ENCODE assay signal across 10 mouse cellular contexts in the genomic region with DNA sequence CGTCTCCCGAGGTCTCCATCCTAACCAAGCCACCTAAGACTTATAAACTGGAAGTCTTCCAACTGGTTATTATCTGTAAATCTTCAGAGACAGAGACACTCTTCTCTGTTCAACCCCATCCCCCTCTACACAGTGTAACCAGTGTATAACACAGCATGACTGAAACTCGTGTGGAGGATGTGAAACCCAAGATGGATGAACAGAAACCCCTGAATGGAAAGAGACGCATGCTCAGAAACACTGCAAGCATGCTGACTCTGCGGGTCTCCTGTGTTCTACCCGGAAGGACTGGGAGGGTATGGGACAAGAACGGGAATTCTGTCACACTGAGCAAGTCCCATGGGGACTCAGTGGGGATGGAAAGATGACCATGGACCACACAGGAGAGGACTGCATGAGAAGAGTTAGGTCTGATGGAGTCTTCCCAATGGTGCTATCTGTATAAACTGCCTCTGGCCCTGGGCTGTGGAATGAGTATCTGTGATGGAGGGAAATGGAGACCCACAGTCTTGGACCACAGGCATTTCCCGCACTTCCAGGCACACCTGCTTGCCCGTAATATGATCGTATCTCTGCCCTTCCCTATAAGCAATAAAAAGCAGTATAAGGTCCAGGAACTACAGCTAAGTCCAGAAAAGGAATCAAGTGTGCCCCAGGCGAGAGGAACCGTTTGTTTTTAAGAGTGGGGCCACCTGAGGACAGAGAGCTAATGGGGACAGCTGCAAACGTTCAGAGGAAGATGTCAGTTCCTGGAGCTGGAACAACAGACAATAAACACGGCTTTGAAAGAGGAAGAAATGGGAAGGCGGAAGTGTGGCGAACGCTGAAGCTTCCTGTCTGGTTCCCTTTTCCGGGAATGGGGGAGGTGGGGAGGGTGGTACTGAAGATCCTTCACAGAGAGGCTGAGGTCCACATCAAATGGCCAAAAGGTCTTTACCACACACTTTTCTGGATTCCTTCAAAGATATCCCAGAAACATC. TPM values are rescaled to one million over a fixed set of nuclear protein-coding genes. Genes with fewer than 3 reads are reported as not detected.
DNase-seq lines count a peak whose midpoint lies in the region; ATAC-seq and TF ChIP-seq lines count a peak whose summit lies in the region.
"Had no signal": no experiment of that assay in that cellular context is flagged by ENCODE, and none has a peak within 500 bp of the region (broad histone marks: within the 10 kb centered on the region; RNA-seq: fewer than 3 reads in every experiment).

No protein-coding gene starts in this region.

- TF ChIP-seq EP300 in heart, postnatal 0 days (IDR thresholded peaks at IDR 0.05; ENCODE audit: low read depth): peak; percentile 34; the same call in 1 of the 2 replicates

- DNase-seq in liver: no peak
- peak; percentile 31 for DNase-seq in heart, postnatal 0 days (ENCODE audit: low spot score)
- DNase-seq in kidney, postnatal 4 days: peak; percentile 55 to 66
- DNase-seq in spleen, postnatal 10 days (ENCODE audit: low spot score in 2 of 2): peak; percentile 19 to 35
- DNase-seq in midbrain, embryonic 10.5 days (ENCODE audit: low spot score): no peak
- DNase-seq in hindbrain, embryonic 14.5 days (ENCODE audit: low spot score): no peak
- DNase-seq in embryo, embryonic 11 days: no peak

- H3K4me3 ChIP-seq in liver, embryonic 16.5 days (ENCODE audit: low read depth, low read length): no peak overlapping the region
- no peak overlapping the region for H3K4me3 ChIP-seq in heart, postnatal 0 days (ENCODE audit: low read depth, low read length)
- H3K4me3 ChIP-seq in midbrain, embryonic 10.5 days: no peak overlapping the region
- H3K4me3 ChIP-seq in hindbrain, embryonic 14.5 days (replicated peaks; ENCODE audit: low read length): no peak overlapping the region
- H3K4me3 ChIP-seq: forebrain, embryonic 12.5 days; limb, embryonic 15.5 days had no signal

- peak; percentile 39; the same call in 1 of the 2 replicates for ATAC-seq in liver, embryonic 16.5 days (ENCODE audit: low read depth)
- ATAC-seq in heart, postnatal 0 days (ENCODE audit: insufficient read depth, low read depth): peak; percentile 49; the same call in 1 of the 2 replicates
- ATAC-seq in hindbrain, embryonic 14.5 days (ENCODE audit: low FRiP score): no peak

- H3K36me3 ChIP-seq in liver, embryonic 16.5 days (ENCODE audit: control insufficient read depth, insufficient read depth): no peaks in the 10 kb centered on the region
- no peaks in the 10 kb centered on the region for H3K36me3 ChIP-seq in heart, postnatal 0 days (replicated peaks; ENCODE audit: control insufficient read depth, insufficient read depth, low read length)
- H3K36me3 ChIP-seq in midbrain, embryonic 10.5 days: no peaks in the 10 kb centered on the region
- H3K36me3 ChIP-seq in hindbrain, embryonic 14.5 days (replicated peaks; ENCODE audit: control insufficient read depth, insufficient read depth): no peaks in the 10 kb centered on the region
- H3K36me3 ChIP-seq: forebrain, embryonic 12.5 days; limb, embryonic 15.5 days had no signal

- 31% methylated on average over 18 of the region's 18 CpGs for WGBS in liver, embryonic 16.5 days (ENCODE audit: insufficient replicate concordance)
- 61% methylated on average over 18 of the region's 18 CpGs for WGBS in heart, postnatal 0 days
- WGBS in midbrain, embryonic 10.5 days: 85% methylated on average over 18 of the region's 18 CpGs
- whole genome bisulfite sequencing in hindbrain, embryonic 14.5 days: 74% methylated on average over 18 of the region's 18 CpGs

- TF ChIP-seq CTCF in heart, postnatal 0 days (IDR thresholded peaks at IDR 0.05; ENCODE audit: low read depth): no peak

- no peaks in the 10 kb centered on the region for H3K4me1 ChIP-seq in liver, embryonic 16.5 days (ENCODE audit: control insufficient read depth, low read depth, low read length)
- H3K4me1 ChIP-seq in heart, postnatal 0 days (ENCODE audit: control insufficient read depth, insufficient read depth): no peaks in the 10 kb centered on the region
- H3K4me1 ChIP-seq in midbrain, embryonic 10.5 days: no peaks in the 10 kb centered on the region
- H3K4me1 ChIP-seq in hindbrain, embryonic 14.5 days (replicated peaks; ENCODE audit: control insufficient read depth, insufficient read depth, low read length): no peaks in the 10 kb centered on the region
- H3K4me1 ChIP-seq: forebrain, embryonic 12.5 days; limb, embryonic 15.5 days had no signal

- no peak overlapping the region for H3K4me2 ChIP-seq in liver, embryonic 16.5 days (ENCODE audit: low read depth, low read length)
- no peak overlapping the region for H3K4me2 ChIP-seq in heart, postnatal 0 days (ENCODE audit: low read depth, low read length)
- no peak overlapping the region for H3K4me2 ChIP-seq in hindbrain, embryonic 14.5 days (replicated peaks)
- H3K4me2 ChIP-seq: forebrain, embryonic 12.5 days; limb, embryonic 15.5 days had no signal

- H3K9ac ChIP-seq in liver, embryonic 16.5 days (ENCODE audit: low read depth, low read length): no peak overlapping the region
- no peak overlapping the region for H3K9ac ChIP-seq in heart, postnatal 0 days (replicated peaks; ENCODE audit: low read depth, low read length)
- H3K9ac ChIP-seq in hindbrain, embryonic 14.5 days: no peak overlapping the region
- H3K9ac ChIP-seq: forebrain, embryonic 12.5 days; limb, embryonic 15.5 days had no signal

- 0 out of 2 replicates have a peak overlapping the region, but pooled peaks have one; percentile 0 for H3K27ac ChIP-seq in liver, embryonic 16.5 days (ENCODE audit: low read length)
- H3K27ac ChIP-seq in heart, postnatal 0 days (ENCODE audit: low read depth): peak overlapping the region; percentile 61
- no peak overlapping the region for H3K27ac ChIP-seq in midbrain, embryonic 10.5 days (replicated peaks)
- no peak overlapping the region for H3K27ac ChIP-seq in hindbrain, embryonic 14.5 days
- H3K27ac ChIP-seq: forebrain, embryonic 12.5 days; limb, embryonic 15.5 days had no signal

- no peaks in the 10 kb centered on the region for H3K9me3 ChIP-seq in liver, embryonic 16.5 days (replicated peaks; ENCODE audit: control insufficient read depth, low read length)
- no peaks in the 10 kb centered on the region for H3K9me3 ChIP-seq in heart, postnatal 0 days (replicated peaks; ENCODE audit: control insufficient read depth, low read length)
- H3K9me3 ChIP-seq in midbrain, embryonic 10.5 days (replicated peaks): no peaks in the 10 kb centered on the region
- no peaks in the 10 kb centered on the region for H3K9me3 ChIP-seq in hindbrain, embryonic 14.5 days (ENCODE audit: control insufficient read depth, low read length)
- H3K9me3 ChIP-seq: forebrain, embryonic 12.5 days; limb, embryonic 15.5 days had no signal

- no peaks in the 10 kb centered on the region for H3K27me3 ChIP-seq in liver, embryonic 16.5 days (ENCODE audit: control insufficient read depth, insufficient read depth, low read depth, low read length)
- no peaks in the 10 kb centered on the region for H3K27me3 ChIP-seq in heart, postnatal 0 days (ENCODE audit: control insufficient read depth, insufficient read depth, low read length)
- H3K27me3 ChIP-seq in midbrain, embryonic 10.5 days (ENCODE audit: low read depth, poor library complexity, severe bottlenecking): no peaks in the 10 kb centered on the region
- no peaks in the 10 kb centered on the region for H3K27me3 ChIP-seq in hindbrain, embryonic 14.5 days (ENCODE audit: control insufficient read depth, insufficient read depth, low read length)
- H3K27me3 ChIP-seq: forebrain, embryonic 12.5 days; limb, embryonic 15.5 days had no signal

RNA-seq across cellular contexts. Expression of a gene that starts 1.7 kb away (rescaled TPM):
- polyA plus RNA-seq in liver, embryonic 16.5 days (2015; fragmentation: Nextera tagmentation; extraction: Ambion mirVana): not detected in 2 replicates
- not detected in 2 replicates for total RNA-seq in heart, postnatal 0 days (2014; rRNA removed; ENCODE audit: low replicate concordance)
- polyA plus RNA-seq in heart, postnatal 0 days (2015; fragmentation: Nextera tagmentation; extraction: Ambion mirVana): 0.26 and 0.36 TPM in 2 replicates
- 0.47 TPM in 1 of 2 replicates, not detected in the other for polyA plus RNA-seq in midbrain, embryonic 10.5 days (2016; fragmentation: Nextera tagmentation; extraction: Ambion mirVana)
- not detected in 2 replicates for polyA plus RNA-seq in hindbrain, embryonic 14.5 days (2014; fragmentation: Nextera tagmentation; extraction: Ambion mirVana)
- polyA plus RNA-seq: forebrain, embryonic 12.5 days had no signal

RNA-seq across cellular contexts. Expression of a gene that starts 8.0 kb away (rescaled TPM):
- not detected in 2 replicates for polyA plus RNA-seq in liver, embryonic 16.5 days (2015; fragmentation: Nextera tagmentation; extraction: Ambion mirVana)
- total RNA-seq in heart, postnatal 0 days (2014; rRNA removed; ENCODE audit: low replicate concordance): not detected in 2 replicates
- not detected in 2 replicates for polyA plus RNA-seq in heart, postnatal 0 days (2015; fragmentation: Nextera tagmentation; extraction: Ambion mirVana)
- polyA plus RNA-seq in midbrain, embryonic 10.5 days (2016; fragmentation: Nextera tagmentation; extraction: Ambion mirVana): not detected in 2 replicates
- polyA plus RNA-seq in hindbrain, embryonic 14.5 days (2014; fragmentation: Nextera tagmentation; extraction: Ambion mirVana): not detected in 2 replicates
- polyA plus RNA-seq: forebrain, embryonic 12.5 days; limb, embryonic 15.5 days had no signal

RNA-seq across cellular contexts. Expression of a gene that starts 14.5 kb away (rescaled TPM):
- not detected in 2 replicates for polyA plus RNA-seq in liver, embryonic 16.5 days (2015; fragmentation: Nextera tagmentation; extraction: Ambion mirVana)
- total RNA-seq in heart, postnatal 0 days (2014; rRNA removed; ENCODE audit: low replicate concordance): not detected in 2 replicates
- not detected in 2 replicates for polyA plus RNA-seq in heart, postnatal 0 days (2015; fragmentation: Nextera tagmentation; extraction: Ambion mirVana)
- not detected in 2 replicates for polyA plus RNA-seq in midbrain, embryonic 10.5 days (2016; fragmentation: Nextera tagmentation; extraction: Ambion mirVana)
- polyA plus RNA-seq in hindbrain, embryonic 14.5 days (2014; fragmentation: Nextera tagmentation; extraction: Ambion mirVana): not detected in 2 replicates
- polyA plus RNA-seq: forebrain, embryonic 12.5 days; limb, embryonic 15.5 days had no signal

RNA-seq across cellular contexts. Expression of a gene that starts 31.8 kb away (rescaled TPM):
- not detected in 2 replicates for polyA plus RNA-seq in liver, embryonic 16.5 days (2015; fragmentation: Nextera tagmentation; extraction: Ambion mirVana)
- not detected in 2 replicates for total RNA-seq in heart, postnatal 0 days (2014; rRNA removed; ENCODE audit: low replicate concordance)
- polyA plus RNA-seq in heart, postnatal 0 days (2015; fragmentation: Nextera tagmentation; extraction: Ambion mirVana): not detected in 2 replicates
- not detected in 2 replicates for polyA plus RNA-seq in midbrain, embryonic 10.5 days (2016; fragmentation: Nextera tagmentation; extraction: Ambion mirVana)
- not detected in 2 replicates for polyA plus RNA-seq in hindbrain, embryonic 14.5 days (2014; fragmentation: Nextera tagmentation; extraction: Ambion mirVana)
- polyA plus RNA-seq: limb, embryonic 15.5 days had no signal

RNA-seq across cellular contexts. Expression of a gene that starts 49.9 kb away (rescaled TPM):
- 28.3 and 28.5 TPM in 2 replicates for polyA plus RNA-seq in liver, embryonic 16.5 days (2015; fragmentation: Nextera tagmentation; extraction: Ambion mirVana)
- total RNA-seq in heart, postnatal 0 days (2014; rRNA removed; ENCODE audit: low replicate concordance): 58.7 and 62.3 TPM in 2 replicates
- 60.7 and 73.1 TPM in 2 replicates for polyA plus RNA-seq in heart, postnatal 0 days (2015; fragmentation: Nextera tagmentation; extraction: Ambion mirVana)
- 139 and 150 TPM in 2 replicates for polyA plus RNA-seq in midbrain, embryonic 10.5 days (2016; fragmentation: Nextera tagmentation; extraction: Ambion mirVana)
- 99.5 and 100 TPM in 2 replicates for polyA plus RNA-seq in hindbrain, embryonic 14.5 days (2014; fragmentation: Nextera tagmentation; extraction: Ambion mirVana)

Comparison
In these comparisons a context has a peak if more than half of its experiments do, and no peak if none do; other contexts are left out.
1. H3K27ac ChIP-seq: peak in liver, embryonic 16.5 days (single experiment) and heart, postnatal 0 days (single experiment); none in midbrain, embryonic 10.5 days (single experiment) and hindbrain, embryonic 14.5 days (single experiment).
2. DNase-seq: peak in heart, postnatal 0 days (single experiment), kidney, postnatal 4 days (2 of 2) and spleen, postnatal 10 days (2 of 2); none in liver (single experiment), midbrain, embryonic 10.5 days (single experiment), hindbrain, embryonic 14.5 days (single experiment) and embryo, embryonic 11 days (single experiment).